Mouse (Mus musculus) liver, embryonic 14.5 days (tissue): Measurements from ENCODE around the gene Map3k21. TPM values are rescaled to one million over a fixed set of nuclear protein-coding genes. Genes with fewer than 3 reads are reported as not detected.

Experiments
- ATAC-seq: fragments of 200-750 bp; cut with Nextera tagmentation; 2 replicates; pipeline ENCODE4 v1.8.0; 2017; ENCODE audit warnings: moderate number of reproducible peaks, mild to moderate bottlenecking, moderate library complexity; ENCODE audit not compliant: insufficient read depth
- DNase-seq, 3 experiments: peaks; one replicate each; pipeline ENCODE4 v3.0.0-alpha.2; 2012 to 2013; ENCODE audit warnings: low read depth in 3 of 3, low spot score in 3 of 3
- H3K27ac ChIP-seq: fragments of 300-500 bp; sonication (generic); 2 replicates; pipeline ENCODE4 v1.5.1; 2014; ENCODE audit warnings: moderate library complexity, mild to moderate bottlenecking, control low read depth, inconsistent platforms
- H3K27me3 ChIP-seq: fragments of 300-500 bp; sonication (generic); 2 replicates; pipeline ENCODE4 v1.6.1; 2014; ENCODE audit warnings: mild to moderate bottlenecking, low read length, moderate library complexity; ENCODE audit not compliant: control insufficient read depth, insufficient read depth
- H3K36me3 ChIP-seq: fragments of 300-500 bp; sonication (generic); replicated peaks from 2 replicates; pipeline ENCODE4 v1.6.1; 2014; ENCODE audit warnings: low read depth; ENCODE audit not compliant: control insufficient read depth, insufficient read depth
- H3K4me1 ChIP-seq, 2 experiments: fragments of 200-500 bp in 1 of 2; fragments of 300-500 bp in 1 of 2; sonication (generic) in 1 of 2; replicated peaks; 2 replicates each; pipeline ENCODE4 v1.6.1; 2012 to 2014; ENCODE audit warnings: antibody characterized with exemption in 1 of 2, inconsistent platforms in 1 of 2, low read length in 1 of 2; ENCODE audit not compliant: control insufficient read depth in 2 of 2, insufficient read depth in 2 of 2
- H3K4me2 ChIP-seq: fragments of 300-500 bp; sonication (generic); 2 replicates; pipeline ENCODE4 v1.6.1; 2014; ENCODE audit warnings: low read depth, mild to moderate bottlenecking, control low read depth, moderate library complexity
- H3K4me3 ChIP-seq, 2 experiments: fragments of 200-500 bp in 1 of 2; fragments of 300-500 bp in 1 of 2; sonication (generic) in 1 of 2; 2 replicates each; pipeline ENCODE4 v1.5.1; 2012 to 2014; ENCODE audit warnings: low read depth in 2 of 2, low read length in 2 of 2, mild to moderate bottlenecking in 2 of 2, control low read depth in 1 of 2, inconsistent platforms in 1 of 2, moderate library complexity in 1 of 2; ENCODE audit not compliant: insufficient read depth in 1 of 2
- H3K9ac ChIP-seq: fragments of 300-500 bp; sonication (generic); replicated peaks from 2 replicates; pipeline ENCODE4 v1.6.1; 2014; ENCODE audit warnings: mild to moderate bottlenecking, control low read depth, moderate library complexity
- H3K9me3 ChIP-seq: fragments of 300-500 bp; sonication (generic); 2 replicates; pipeline ENCODE4 v1.6.1; 2016; ENCODE audit warnings: low read length, mixed read lengths; ENCODE audit not compliant: control insufficient read depth
- CTCF ChIP-seq: IDR thresholded peaks from 2 replicates; pipeline ENCODE4 v1.5.1; 2016; ENCODE audit warnings: antibody characterized with exemption, low read depth, control low read depth
- EP300 ChIP-seq: IDR thresholded peaks from 2 replicates; pipeline ENCODE4 v1.6.1; 2016; ENCODE audit warnings: antibody characterized with exemption, low read depth
- WGBS: fragments of 180-500 bp; shearing (Covaris S2); extraction: QIAGEN DNeasy Blood & Tissue Kit; methylation state at CpG from one replicate; pipeline ENCODE4 v1.1.7; 2014; ENCODE audit not compliant: insufficient replicate concordance; 5-methylcytosine and 5-hydroxymethylcytosine counted together
- polyA plus RNA-seq, 2 experiments: library from polyadenylated mRNA; depleted of rRNA in 1 of 2; stranded (reverse) in 1 of 2; unstranded in 1 of 2; fragments of >200 nt; fragmentation: Nextera tagmentation in 1 of 2; extraction: Ambion mirVana in 1 of 2; gene quantifications; 2 replicates each; pipeline versions ENCODE4 v1.2.1 to v1.2.3; 2012 to 2014

Map3k21 gene
- polyA plus RNA-seq, 2 experiments = 0.01 to 0.04 TPM

DNA sequence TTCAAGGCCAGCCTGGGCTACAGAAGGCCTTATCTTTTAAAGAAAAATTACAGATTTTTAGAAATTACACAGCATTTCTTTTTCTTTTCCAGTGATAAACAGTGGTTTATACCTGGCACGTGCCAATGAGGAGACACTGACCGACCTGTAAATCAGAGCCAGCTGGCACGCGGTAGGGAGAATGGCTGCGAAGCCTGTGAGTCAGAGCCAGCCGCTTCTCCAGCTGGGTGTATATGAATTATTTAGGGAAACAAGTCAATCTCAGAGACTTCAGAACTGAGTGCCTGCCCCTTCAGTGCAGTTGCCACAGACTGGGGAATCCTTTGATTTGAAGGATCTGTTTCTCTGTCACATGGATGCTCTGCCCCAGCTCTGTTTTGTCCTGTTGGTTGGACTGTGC lies 21.6 kb downstream of the Map3k21 start:
- H3K4me1 ChIP-seq = no peaks in the 10 kb centered on the region
- H3K4me3 ChIP-seq = no peak overlapping the region
- ATAC-seq = no peak
- no peaks in the 10 kb centered on the region for H3K27me3 ChIP-seq
- H3K27ac ChIP-seq = no peak overlapping the region
- TF ChIP-seq CTCF (no peak), EP300 (no peak)
- H3K36me3 ChIP-seq = no peaks in the 10 kb centered on the region
- no peak overlapping the region for H3K9ac ChIP-seq
- 76% methylated on average over 6 of the region's 6 CpGs for WGBS
- no peak for DNase-seq
- no peak overlapping the region for H3K4me2 ChIP-seq
- no peaks in the 10 kb centered on the region for H3K9me3 ChIP-seq

- peak; percentile 77 for TF ChIP-seq CTCF
- no peak for TF ChIP-seq EP300
These were observed 25.4 kb downstream of the Map3k21 start for GRCm38 (mm10) chr8:125935649-125936048.

GRCm38 (mm10) chr8:125944511-125944910 lies 34.3 kb downstream of the Map3k21 start:
- Histone ChIP-seq H3K27me3 (no peaks in the 10 kb centered on the region), H3K4me2 (no peak overlapping the region), H3K9ac (no peak overlapping the region), H3K4me1 (no peaks in the 10 kb centered on the region; a peak in 1 of 4 replicates), H3K9me3 (no peaks in the 10 kb centered on the region), H3K36me3 (no peaks in the 10 kb centered on the region), H3K27ac (no peak overlapping the region), H3K4me3 (no peak overlapping the region)
- no peak for DNase-seq
- TF ChIP-seq EP300 (no peak), CTCF (no peak)
- no peak for ATAC-seq
- 72% methylated on average over 4 of the region's 4 CpGs for WGBS

More at GRCm38 (mm10) chr8:125935649-125936048, 25.4 kb downstream of the Map3k21 start:
- WGBS = 39% methylated on average over 9 of the region's 9 CpGs
- H3K36me3 ChIP-seq = no peaks in the 10 kb centered on the region
- no peaks in the 10 kb centered on the region for H3K4me1 ChIP-seq
- DNase-seq (peak in 1 of 3 experiments; percentile 16), ATAC-seq (no peak)
- no peak overlapping the region for H3K4me2 ChIP-seq
- H3K9me3 ChIP-seq = no peaks in the 10 kb centered on the region
- no peak overlapping the region for H3K27ac ChIP-seq
- no peak overlapping the region for H3K9ac ChIP-seq
- no peaks in the 10 kb centered on the region for H3K27me3 ChIP-seq
- no peak overlapping the region for H3K4me3 ChIP-seq

DNA sequence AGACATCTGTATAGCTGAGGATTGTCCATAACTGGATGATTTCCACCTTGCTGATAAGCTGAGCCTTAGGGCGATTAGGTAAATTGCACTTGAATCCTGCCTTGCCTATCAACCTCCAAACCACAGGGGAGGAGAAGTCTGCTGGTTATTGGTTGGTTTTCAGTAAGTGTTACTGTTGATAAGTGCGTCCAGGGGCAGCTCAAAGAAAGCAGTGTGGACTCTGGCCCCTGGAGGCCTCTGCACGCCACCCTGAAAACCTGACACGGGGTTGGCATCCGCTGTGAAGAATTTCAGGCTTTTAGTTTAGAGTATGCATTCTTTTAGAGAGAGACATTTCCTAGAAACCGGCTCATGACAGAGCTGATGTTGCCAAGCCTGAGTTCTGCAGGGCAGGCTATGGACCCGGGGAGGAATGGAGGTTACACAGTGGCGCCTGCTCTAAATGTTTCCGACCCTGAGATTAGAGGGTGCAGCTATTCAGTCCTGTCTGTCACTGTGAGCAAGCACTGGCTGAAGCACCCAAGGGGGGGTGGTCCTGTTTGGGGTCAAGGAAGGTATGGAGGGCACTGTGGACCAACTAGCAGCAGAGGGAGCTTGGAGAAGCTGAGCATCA lies 38.6 kb downstream of the Map3k21 start:
- ATAC-seq (no peak), DNase-seq (no peak)
- H3K9ac ChIP-seq = no peak overlapping the region
- H3K36me3 ChIP-seq = no peaks in the 10 kb centered on the region
- no peak for TF ChIP-seq CTCF
- no peak for TF ChIP-seq EP300
- H3K27ac ChIP-seq = no peak overlapping the region
- WGBS = 55% methylated on average over 9 of the region's 9 CpGs
- H3K4me1 ChIP-seq = no peaks in the 10 kb centered on the region; a peak in 1 of 4 replicates
- no peaks in the 10 kb centered on the region for H3K27me3 ChIP-seq
- H3K9me3 ChIP-seq = no peaks in the 10 kb centered on the region
- H3K4me3 ChIP-seq = no peak overlapping the region
- no peak overlapping the region for H3K4me2 ChIP-seq

DNA sequence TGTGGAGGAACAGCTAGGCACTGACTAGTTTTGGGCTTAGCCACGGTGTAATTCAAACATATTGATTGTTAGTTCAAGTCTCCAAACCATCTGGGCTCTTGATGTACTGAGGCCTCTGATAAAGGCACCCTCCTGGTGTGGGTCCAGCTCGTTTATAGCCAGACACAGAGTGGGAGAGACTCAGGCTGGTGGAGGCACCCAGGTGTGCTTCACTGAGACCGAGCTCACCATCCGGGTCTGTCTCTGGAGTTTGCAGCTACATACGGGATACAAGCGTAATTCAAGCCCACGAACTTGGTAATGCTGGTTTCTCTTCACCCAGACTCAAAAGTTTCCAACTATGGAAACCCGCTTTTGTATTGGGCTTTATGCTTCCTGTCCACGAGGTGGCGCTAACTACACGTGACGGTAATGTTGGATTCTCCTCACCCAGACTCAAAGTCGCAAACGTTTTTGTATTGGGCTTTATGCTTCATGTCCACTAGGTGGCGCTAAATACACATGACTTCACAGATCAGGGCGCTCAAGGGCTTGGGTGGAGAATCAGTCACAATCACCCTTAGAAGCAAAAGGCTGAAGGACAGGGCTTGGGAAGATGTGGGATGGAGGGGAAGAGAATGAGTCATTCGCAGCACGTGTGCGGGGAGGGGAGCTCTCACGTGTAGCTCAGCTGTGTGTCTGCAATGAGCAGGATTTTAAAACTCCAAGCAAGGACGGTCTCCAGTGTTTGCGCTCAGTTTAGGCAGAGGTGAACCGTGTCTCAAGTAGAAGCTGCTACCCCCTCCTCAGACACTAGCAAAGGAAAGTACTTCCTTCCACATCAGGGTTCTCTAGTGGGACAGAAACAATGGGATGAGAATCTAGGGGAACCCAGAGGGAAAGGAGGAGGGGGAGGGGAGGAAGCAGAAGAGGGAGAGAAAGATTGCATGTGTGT lies 40.0 kb downstream of the Map3k21 start:
- TF ChIP-seq CTCF = peak; percentile 95
- TF ChIP-seq EP300 = no peak
- 17% methylated on average over 23 of the region's 23 CpGs for WGBS

More for the DNA sequence above, 40.0 kb downstream of the Map3k21 start:
- no peaks in the 10 kb centered on the region for H3K36me3 ChIP-seq
- peak; percentile 60 to 73 (median 68) for DNase-seq
- no peak overlapping the region for H3K4me3 ChIP-seq
- no peak overlapping the region for H3K4me2 ChIP-seq
- no peak overlapping the region for H3K9ac ChIP-seq
- peak; percentile 65 for ATAC-seq
- H3K9me3 ChIP-seq = no peaks in the 10 kb centered on the region
- no peaks in the 10 kb centered on the region for H3K27me3 ChIP-seq
- no peaks in the 10 kb centered on the region; a peak in 1 of 4 replicates for H3K4me1 ChIP-seq
- no peak overlapping the region for H3K27ac ChIP-seq
